Mouse (Mus musculus): ENCODE data around the gene Msh2. TPM values are rescaled to one million over a fixed set of nuclear protein-coding genes. Genes with fewer than 3 reads are reported as not detected.

The Msh2 gene
- polyA plus RNA-seq, 1 experiment from 2014 or later: 91.9 TPM

- peaks cover 37% of the 10 kb centered on the region for H3K36me3 ChIP-seq
- WGBS: 93% methylated on average over 12 of the region's 12 CpGs
Observed at GRCm38 (mm10) chr17:87726489-87727356, 54.6 kb downstream of the Msh2 start.

GRCm38 (mm10) chr17:87731962-87732361, 59.8 kb downstream of the Msh2 start:
- no peaks in the 10 kb centered on the region for H3K4me1 ChIP-seq
- H3K27me3 ChIP-seq (replicated peaks): no peaks in the 10 kb centered on the region
- 0 out of 2 replicates have a peak, but pooled peaks cover 4% of the 10 kb centered on the region for H3K9me3 ChIP-seq
- no peak for ATAC-seq (ENCODE audit: low FRiP score, low read depth)
- WGBS: 85% methylated on average over 4 of the region's 4 CpGs
- no peak overlapping the region for H3K4me2 ChIP-seq (replicated peaks)
- H3K27ac ChIP-seq: no peak overlapping the region
- H3K4me3 ChIP-seq: no peak overlapping the region
- no peak overlapping the region for H3K9ac ChIP-seq
- no peaks in the 10 kb centered on the region for H3K36me3 ChIP-seq

More at GRCm38 (mm10) chr17:87726489-87727356, 54.6 kb downstream of the Msh2 start:
- Histone ChIP-seq H3K4me1 (no peaks in the 10 kb centered on the region), H3K4me2 (replicated peaks) (no peak overlapping the region), H3K4me3 (no peak overlapping the region), H3K27me3 (replicated peaks) (no peaks in the 10 kb centered on the region), H3K9ac (no peak overlapping the region), H3K9me3 (0 out of 2 replicates have a peak, but pooled peaks cover 4% of the 10 kb centered on the region), H3K27ac (no peak overlapping the region)
- ATAC-seq (ENCODE audit: low FRiP score, low read depth): no peak

GRCm38 (mm10) chr17:87734471-87734870, 62.3 kb downstream of the Msh2 start:
- Histone ChIP-seq H3K4me1 (no peaks in the 10 kb centered on the region), H3K9ac (no peak overlapping the region), H3K36me3 (no peaks in the 10 kb centered on the region), H3K4me2 (replicated peaks) (no peak overlapping the region), H3K27ac (no peak overlapping the region), H3K9me3 (no peaks in the 10 kb centered on the region), H3K4me3 (no peak overlapping the region), H3K27me3 (replicated peaks) (no peaks in the 10 kb centered on the region)
- ATAC-seq (ENCODE audit: low FRiP score, low read depth): no peak
- WGBS: 88% methylated on average over 8 of the region's 8 CpGs

- 79% methylated on average over 3 of the region's 3 CpGs for WGBS
- Histone ChIP-seq H3K4me2 (replicated peaks) (no peak overlapping the region), H3K36me3 (no peaks in the 10 kb centered on the region), H3K27me3 (replicated peaks) (no peaks in the 10 kb centered on the region; the same call in 1 of the 2 replicates), H3K9me3 (no peaks in the 10 kb centered on the region), H3K4me3 (no peak overlapping the region), H3K27ac (no peak overlapping the region), H3K9ac (no peak overlapping the region), H3K4me1 (no peaks in the 10 kb centered on the region)
- no peak for ATAC-seq (ENCODE audit: low FRiP score, low read depth)
Observed at GRCm38 (mm10) chr17:87737144-87737543, 65.0 kb downstream of the Msh2 start.

- Histone ChIP-seq H3K27me3 (replicated peaks) (peaks cover 14% of the 10 kb centered on the region), H3K4me1 (no peaks in the 10 kb centered on the region), H3K36me3 (no peaks in the 10 kb centered on the region), H3K27ac (no peak overlapping the region), H3K4me2 (replicated peaks) (no peak overlapping the region), H3K9ac (no peak overlapping the region), H3K9me3 (no peaks in the 10 kb centered on the region), H3K4me3 (no peak overlapping the region)
- 49% methylated on average over 1 of the region's 1 CpGs for WGBS
- ATAC-seq (ENCODE audit: low FRiP score, low read depth): no peak
Observed at GRCm38 (mm10) chr17:87739835-87740234, 67.7 kb downstream of the Msh2 start.

- Histone ChIP-seq H3K4me2 (replicated peaks) (peak overlapping the region; percentile 92), H3K9ac (peak overlapping the region; percentile 54; the same call in 1 of the 2 replicates), H3K27me3 (replicated peaks) (peaks cover 47% of the 10 kb centered on the region), H3K27ac (no peak overlapping the region), H3K4me1 (peaks cover 15% of the 10 kb centered on the region), H3K4me3 (peak overlapping the region; percentile 54), H3K9me3 (no peaks in the 10 kb centered on the region), H3K36me3 (no peaks in the 10 kb centered on the region)
- 12% methylated on average over 32 of the region's 32 CpGs for WGBS
- peak; percentile 57 for ATAC-seq (ENCODE audit: low FRiP score, low read depth)
Observed at GRCm38 (mm10) chr17:87744985-87745925, 73.1 kb downstream of the Msh2 start.

- no peaks in the 10 kb centered on the region for H3K36me3 ChIP-seq
- peak overlapping the region; percentile 92 for H3K4me2 ChIP-seq (replicated peaks)
- H3K4me3 ChIP-seq: peak overlapping the region; percentile 54
- peak; percentile 87 for ATAC-seq (ENCODE audit: low FRiP score, low read depth)
- peaks cover 47% of the 10 kb centered on the region for H3K27me3 ChIP-seq (replicated peaks)
- H3K27ac ChIP-seq: no peak overlapping the region
- H3K4me1 ChIP-seq: peaks cover 15% of the 10 kb centered on the region
- peak overlapping the region; percentile 54 for H3K9ac ChIP-seq
- 3% methylated on average over 101 of the region's 101 CpGs for WGBS
- no peaks in the 10 kb centered on the region for H3K9me3 ChIP-seq
Observed at GRCm38 (mm10) chr17:87745926-87746888, 74.1 kb downstream of the Msh2 start.

- Histone ChIP-seq H3K27ac (no peak overlapping the region), H3K36me3 (no peaks in the 10 kb centered on the region), H3K9ac (no peak overlapping the region), H3K27me3 (replicated peaks) (no peaks in the 10 kb centered on the region), H3K9me3 (no peaks in the 10 kb centered on the region), H3K4me1 (no peaks in the 10 kb centered on the region), H3K4me3 (no peak overlapping the region), H3K4me2 (replicated peaks) (no peak overlapping the region)
- no peak for ATAC-seq (ENCODE audit: low FRiP score, low read depth)
- 88% methylated on average over 4 of the region's 4 CpGs for WGBS
Observed at GRCm38 (mm10) chr17:87760315-87760714, 88.2 kb downstream of the Msh2 start.

- 57% methylated on average over 7 of the region's 7 CpGs for WGBS
- no peak overlapping the region for H3K9ac ChIP-seq
- no peaks in the 10 kb centered on the region for H3K36me3 ChIP-seq
- ATAC-seq (ENCODE audit: low FRiP score, low read depth): no peak
- H3K27me3 ChIP-seq (replicated peaks): no peaks in the 10 kb centered on the region
- no peak overlapping the region for H3K27ac ChIP-seq
- no peak overlapping the region for H3K4me3 ChIP-seq
- no peaks in the 10 kb centered on the region for H3K9me3 ChIP-seq
- no peak overlapping the region for H3K4me2 ChIP-seq (replicated peaks)
- no peaks in the 10 kb centered on the region for H3K4me1 ChIP-seq
Observed at GRCm38 (mm10) chr17:87763146-87763545, 91.0 kb downstream of the Msh2 start.

- no peak for ATAC-seq (ENCODE audit: low FRiP score, low read depth)
- Histone ChIP-seq H3K27ac (no peak overlapping the region), H3K9ac (no peak overlapping the region), H3K4me3 (no peak overlapping the region), H3K4me1 (no peaks in the 10 kb centered on the region), H3K4me2 (replicated peaks) (no peak overlapping the region), H3K36me3 (no peaks in the 10 kb centered on the region), H3K27me3 (replicated peaks) (no peaks in the 10 kb centered on the region), H3K9me3 (no peaks in the 10 kb centered on the region)
- WGBS: 94% methylated on average over 11 of the region's 11 CpGs
Observed at GRCm38 (mm10) chr17:87765031-87765430, 92.9 kb downstream of the Msh2 start.

GRCm38 (mm10) chr17:87766888-87767287, 94.8 kb downstream of the Msh2 start:
- H3K4me3 ChIP-seq: no peak overlapping the region
- H3K27me3 ChIP-seq (replicated peaks): no peaks in the 10 kb centered on the region
- H3K27ac ChIP-seq: no peak overlapping the region
- ATAC-seq (ENCODE audit: low FRiP score, low read depth): no peak
- H3K4me1 ChIP-seq: no peaks in the 10 kb centered on the region
- H3K9ac ChIP-seq: no peak overlapping the region
- no peaks in the 10 kb centered on the region for H3K36me3 ChIP-seq
- no peak overlapping the region for H3K4me2 ChIP-seq (replicated peaks)
- no peaks in the 10 kb centered on the region for H3K9me3 ChIP-seq
- 87% methylated on average over 6 of the region's 6 CpGs for WGBS
